Mouse (Mus musculus) stomach, postnatal 0 days (tissue): Measurements from ENCODE around the gene Fjx1.

Experiments used
- CTCF ChIP-seq: IDR thresholded peaks from 2 replicates; pipeline ENCODE4 v1.5.1; 2016; ENCODE audit warnings: antibody characterized with exemption, low read depth, mild to moderate bottlenecking, moderate library complexity
- EP300 ChIP-seq: optimal IDR thresholded peaks from 2 replicates; pipeline ENCODE3; 2016; ENCODE audit warnings: antibody characterized with exemption

GRCm38 (mm10) chr2:102412738-102413137 is 39.6 kb downstream of the Fjx1 start:
- TF ChIP-seq CTCF (no peak), EP300 (no peak)
